Mouse (Mus musculus) CD4-positive, CD25-positive, alpha-beta regulatory T cell, adult 2 months (primary cell): ENCODE measurements at regions not wholly inside any gene's neighbourhood (a gene's known extent, or its start where the extent isn't known, plus 50 kb on each side); places are given as distances from the start of the nearest gene placed in this dataset.
"Not testable (repeated sequence)": the region's sequence is repeated elsewhere in the genome, so short reads cannot be mapped to it uniquely, and the experiment has no call there.

Experiments
- DNase-seq: peaks from one replicate; pipeline ENCODE4 v3.0.0-alpha.2; 2012; ENCODE audit warnings: low read depth, low spot score

DNA sequence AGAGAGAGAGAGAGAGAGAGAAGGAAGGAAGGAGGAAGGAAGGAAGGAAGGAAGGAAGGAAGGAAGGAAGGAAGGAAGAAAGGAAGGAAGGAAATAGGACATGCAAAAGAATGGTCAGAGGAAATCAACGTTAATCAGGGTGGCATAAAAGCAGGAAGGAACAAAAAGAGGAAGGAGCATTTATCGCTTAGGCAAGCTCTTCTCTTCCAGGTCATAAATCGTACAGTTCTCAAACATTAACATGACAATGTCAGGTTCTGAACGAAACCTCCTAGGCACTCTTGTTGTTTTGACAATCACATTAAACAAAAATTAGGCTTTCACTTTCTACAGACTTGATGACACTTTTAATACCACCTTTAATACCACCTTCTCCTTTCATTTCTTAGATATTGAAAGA is 594.0 kb downstream of the Efna5 start:
- DNase-seq, result no peak

DNA sequence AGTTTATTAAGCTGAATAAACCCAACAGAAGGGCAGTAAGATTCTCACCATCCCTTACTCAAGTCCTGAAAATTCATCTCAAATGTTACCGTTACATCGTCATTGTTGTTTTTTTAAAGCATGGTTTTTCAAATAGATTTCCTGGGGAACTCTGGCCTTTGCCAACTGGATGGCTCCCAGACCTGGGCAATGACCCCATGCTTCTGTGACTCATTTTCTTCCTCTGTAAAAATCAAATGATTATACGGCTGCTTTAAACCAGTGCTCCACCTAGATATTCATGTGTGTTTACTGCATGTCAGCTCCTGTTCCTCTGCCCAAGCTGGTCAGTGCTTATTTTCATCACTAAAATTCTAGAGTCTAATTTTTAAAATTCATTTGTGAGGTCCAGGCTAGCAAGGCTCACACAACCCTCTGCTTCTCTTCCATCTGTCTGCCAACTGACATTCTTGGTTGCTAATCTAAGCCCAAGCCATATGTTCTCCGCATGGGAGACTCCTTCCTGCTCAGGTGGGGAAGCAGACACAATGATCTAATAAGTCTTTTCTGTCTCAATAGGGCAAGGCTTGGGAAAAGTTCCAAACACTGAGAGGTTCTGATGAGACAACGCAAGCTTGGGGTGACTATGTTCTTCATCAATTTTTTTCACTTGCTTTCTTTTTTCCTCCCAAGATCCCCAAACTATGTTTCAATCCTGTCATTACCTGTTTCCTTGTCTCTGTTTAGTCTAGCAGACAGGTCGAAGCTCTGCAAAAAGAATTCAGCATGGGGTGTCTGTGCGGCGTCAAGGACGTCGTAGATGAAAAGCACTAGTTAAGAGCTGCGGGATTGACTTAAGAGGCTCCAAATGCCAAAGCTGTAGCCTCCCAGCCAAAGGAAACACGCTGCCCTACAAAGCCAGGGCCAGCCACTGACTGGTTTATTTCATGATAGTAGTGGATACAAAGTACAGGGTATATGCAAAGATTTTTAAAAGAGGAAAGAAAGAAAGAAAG is 594.7 kb downstream of the Efna5 start:
- no peak for DNase-seq

DNA sequence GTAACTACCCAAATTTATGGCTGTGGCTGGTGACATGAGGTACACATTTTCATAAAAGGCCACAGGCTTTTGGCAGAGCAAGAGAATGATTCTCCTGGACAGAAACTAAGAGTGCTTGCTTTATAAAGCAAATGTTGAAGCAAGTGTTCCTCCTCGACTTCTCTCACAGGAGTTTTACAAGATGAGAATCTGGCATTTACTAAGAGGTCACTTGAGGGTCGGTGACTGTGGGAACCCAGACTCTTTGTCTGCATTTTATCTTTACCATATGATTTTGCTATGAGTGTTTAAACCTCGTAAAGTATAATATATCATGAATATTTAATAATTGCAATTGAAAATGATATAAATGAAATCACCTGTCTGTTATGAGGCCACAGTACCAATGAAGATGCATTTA is 600.9 kb downstream of the Efna5 start:
- DNase-seq, result no peak

DNA sequence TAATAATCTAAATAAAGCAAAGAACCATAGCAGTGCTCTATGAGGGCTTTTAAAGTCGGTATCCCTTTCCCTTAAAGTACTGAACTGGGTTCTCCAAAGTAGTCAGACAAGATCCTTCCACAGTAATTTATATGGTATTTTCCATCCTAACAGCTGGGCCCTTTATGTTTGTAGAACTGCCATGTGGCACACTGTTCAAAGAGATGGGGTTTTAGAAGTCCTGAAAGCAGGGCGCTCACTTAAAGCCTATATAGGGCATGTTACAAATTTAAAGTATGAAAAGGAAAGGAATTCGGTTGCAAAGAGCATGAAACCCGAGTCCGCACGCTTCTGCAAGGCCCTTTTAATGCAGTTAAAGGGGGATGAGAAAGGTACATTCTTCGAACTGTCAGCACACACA is 609.7 kb downstream of the Efna5 start:
- no peak for DNase-seq

DNA sequence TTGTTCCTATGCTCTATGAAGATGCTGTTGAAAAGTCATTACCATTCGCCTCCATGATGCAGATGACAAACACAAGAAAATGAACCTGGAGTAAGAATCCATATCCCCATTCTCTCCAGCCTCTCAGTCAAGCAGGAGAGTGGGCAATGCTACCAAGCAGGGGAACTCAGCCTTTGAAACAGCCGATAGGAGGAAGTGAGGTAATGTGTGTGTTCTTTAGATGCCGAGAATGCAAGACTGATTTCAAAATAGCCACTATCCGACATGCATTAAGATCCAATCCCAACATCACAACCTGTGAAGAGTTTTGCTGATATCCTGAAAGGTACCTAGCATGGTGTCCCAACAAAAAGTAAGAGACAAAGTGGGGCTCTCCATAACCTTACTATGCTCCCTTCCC is 611.8 kb downstream of the Efna5 start:
- DNase-seq, result no peak

DNA sequence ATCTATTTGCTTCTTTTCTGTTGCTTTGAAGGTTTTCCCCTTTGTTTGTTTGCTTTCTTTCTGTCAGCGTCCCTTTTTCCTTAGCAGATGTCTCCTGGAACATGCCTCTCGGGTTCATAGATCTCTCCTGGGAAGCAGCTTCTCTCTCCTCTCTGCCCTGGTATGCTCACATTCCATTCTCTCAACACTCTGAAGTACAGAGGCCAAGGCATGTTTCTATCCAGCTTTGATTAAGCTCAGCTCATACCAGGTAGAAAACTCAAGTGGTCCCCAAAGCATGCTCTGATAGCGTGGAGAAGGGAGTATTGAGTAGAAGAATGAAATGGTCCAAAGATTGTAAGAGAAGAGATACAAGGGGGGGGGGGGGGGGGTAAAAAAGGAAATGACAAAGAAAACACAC is 627.7 kb downstream of the Efna5 start:
- no peak for DNase-seq

DNA sequence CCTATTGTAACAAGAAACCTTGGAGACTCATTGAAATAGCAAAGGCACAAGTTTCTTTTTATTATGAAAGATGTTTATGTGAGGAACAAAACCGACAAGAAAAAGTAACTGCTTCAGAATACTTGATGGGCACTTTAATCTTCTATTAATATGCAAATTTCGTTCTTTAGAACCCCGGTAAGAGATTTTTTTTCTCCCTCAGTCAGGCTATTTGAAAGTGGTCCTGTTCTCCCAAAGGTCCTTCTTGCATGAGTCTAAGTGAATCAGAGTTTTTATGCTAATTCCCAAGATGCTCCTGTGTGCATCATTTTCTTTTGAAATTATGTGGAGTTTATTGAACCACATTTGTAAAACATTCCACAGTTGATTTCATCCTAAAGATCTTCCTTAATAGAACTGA is 633.1 kb downstream of the Efna5 start:
- DNase-seq, result no peak

DNA sequence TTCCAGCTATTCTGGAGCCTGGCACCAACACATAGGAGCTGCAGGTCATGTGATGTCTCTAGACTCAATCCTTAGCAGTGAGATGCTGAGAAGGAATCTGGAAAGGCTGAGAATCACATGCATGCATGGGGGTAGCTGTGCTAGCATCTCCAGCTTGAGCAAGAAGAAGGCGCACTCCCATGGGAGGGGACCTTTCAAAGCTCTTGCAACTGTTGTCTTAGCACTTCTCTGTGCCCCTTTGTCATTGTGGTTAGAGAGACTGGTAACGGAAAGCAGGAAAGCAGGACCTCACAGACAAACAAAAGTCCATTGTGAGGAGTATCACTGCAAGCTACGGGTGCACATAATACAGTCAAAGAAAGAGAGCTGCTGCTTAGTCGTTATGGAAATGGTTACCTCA is 634.5 kb downstream of the Efna5 start:
- no peak for DNase-seq

DNA sequence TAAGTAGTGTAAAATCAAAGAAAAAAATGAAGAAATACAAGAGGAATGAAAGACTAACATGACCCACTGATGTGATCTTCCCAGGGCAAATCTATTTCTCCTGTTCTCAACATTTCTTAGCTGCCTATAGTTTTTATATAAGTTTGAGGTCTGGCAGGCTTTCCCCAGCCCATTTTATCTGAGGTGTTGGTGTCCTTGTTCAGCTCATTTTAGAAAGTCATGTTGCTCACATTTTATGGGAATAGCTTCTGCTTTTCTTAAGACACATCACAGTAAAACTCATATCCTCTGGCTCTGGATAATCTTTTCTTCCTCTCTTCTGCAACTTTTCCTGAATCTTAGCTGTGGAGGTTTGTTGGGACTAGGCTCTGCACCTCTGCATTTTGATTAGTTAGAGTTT is 650.2 kb downstream of the Efna5 start:
- no peak for DNase-seq

DNA sequence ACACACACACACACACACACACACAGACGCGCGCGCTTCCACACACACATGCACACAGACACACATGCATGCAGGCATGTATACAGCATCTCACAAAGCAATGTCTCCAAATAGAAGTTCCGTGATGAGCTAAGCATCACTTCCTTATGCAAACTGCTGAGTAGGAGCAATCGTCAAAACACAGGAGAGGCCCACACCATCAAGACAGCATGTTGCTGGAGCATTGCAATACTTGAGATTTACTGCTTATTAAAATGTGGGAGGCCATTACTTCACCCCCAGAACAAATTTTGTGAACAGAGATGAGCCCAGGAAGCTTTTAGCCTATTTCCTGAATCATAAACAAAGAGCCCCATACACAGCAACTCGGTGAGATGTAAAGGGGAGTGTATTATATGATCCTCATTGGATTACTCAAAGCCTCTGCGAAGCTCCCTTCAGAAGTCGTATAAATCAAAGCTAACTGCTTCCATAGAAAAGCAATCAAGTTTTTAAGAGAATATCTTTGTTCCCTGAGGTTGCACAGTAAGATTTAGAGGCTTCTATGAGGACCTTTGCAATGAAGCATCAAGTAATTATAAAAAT is 670.6 kb downstream of the Efna5 start:
- no peak for DNase-seq

DNA sequence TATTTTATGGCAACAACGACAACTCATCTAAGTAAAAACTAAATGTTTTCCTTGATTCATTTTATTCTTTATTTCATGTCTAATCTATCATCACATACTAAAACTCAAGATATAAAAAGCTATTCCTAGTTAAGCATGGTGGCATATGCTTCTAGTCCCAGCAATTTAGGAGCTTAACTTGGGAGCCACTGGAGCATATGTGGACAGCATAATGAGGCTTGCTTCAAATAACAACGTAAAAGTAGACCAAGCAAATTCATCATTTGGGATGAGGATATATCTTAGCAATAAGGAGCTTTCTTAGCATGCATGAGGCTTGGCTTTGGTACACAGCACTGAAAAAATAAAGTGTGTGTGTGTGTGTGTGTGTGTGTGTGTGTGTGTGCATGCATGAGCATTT is 678.5 kb downstream of the Efna5 start:
- DNase-seq, result no peak

DNA sequence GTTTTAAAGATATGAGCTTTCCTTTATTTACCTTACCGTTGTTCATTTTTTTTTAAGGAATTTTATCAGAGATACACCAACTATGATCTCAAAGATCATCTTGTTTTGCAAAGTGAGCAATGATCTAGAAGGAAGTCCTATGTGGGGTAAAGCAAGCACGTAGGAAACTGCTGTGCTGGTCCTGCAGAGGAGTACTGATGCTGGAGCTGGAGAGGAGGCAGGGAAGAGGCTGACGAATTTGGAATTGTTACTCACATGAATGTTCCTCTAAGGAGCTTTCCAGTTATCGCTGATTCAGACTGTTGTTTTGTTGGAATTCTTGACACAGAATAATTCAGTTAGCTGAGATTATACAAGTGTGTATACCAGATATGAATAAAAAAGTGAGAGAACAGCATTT is 680.6 kb downstream of the Efna5 start:
- DNase-seq, result no peak

DNA sequence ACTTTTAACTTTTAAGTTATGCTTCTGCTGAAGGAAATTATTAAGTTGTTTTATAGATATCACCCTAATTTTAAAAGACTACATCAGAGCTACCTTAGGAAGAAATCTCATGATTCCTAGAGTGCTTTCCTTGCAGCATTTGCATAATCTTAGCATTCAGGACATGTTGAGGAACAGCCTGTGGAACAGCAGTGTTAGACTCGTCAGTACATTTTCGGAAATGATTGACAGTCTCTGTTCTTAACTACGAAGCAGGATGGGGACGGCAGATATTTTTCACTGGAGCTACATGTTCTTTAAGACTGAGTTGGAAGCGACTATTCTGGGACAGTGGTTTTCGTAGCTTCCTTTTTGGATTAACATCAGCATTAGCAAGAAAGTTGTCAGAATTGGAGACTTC is 681.6 kb downstream of the Efna5 start:
- DNase-seq, result no peak

DNA sequence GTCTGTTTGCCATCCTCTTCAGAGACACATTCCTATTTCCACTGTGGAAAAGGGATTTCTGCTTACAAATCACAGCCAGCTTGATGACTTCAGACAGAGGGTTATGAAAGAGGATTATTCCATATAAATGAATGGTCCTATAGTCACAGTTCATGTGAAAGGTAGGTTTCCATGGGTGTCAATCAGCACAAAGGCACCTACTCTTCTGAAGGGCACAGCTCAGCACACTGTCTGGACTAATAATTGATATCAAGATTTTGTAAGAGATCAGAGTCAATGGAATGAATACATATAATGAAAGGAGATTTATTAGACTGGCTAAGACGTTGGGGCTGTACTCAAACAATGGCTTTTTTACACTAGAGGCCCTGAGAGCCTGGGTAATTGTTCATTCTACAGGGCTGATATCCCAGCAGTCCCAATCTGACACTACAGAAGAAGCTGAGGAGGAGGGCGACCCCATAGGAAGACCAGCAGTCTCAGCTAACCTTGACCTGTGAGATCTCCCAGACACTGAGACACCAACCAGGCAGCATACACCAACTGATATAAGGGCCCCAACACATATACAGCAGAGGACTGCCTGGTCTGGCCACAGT is 702.4 kb downstream of the Efna5 start:
- no peak for DNase-seq

DNA sequence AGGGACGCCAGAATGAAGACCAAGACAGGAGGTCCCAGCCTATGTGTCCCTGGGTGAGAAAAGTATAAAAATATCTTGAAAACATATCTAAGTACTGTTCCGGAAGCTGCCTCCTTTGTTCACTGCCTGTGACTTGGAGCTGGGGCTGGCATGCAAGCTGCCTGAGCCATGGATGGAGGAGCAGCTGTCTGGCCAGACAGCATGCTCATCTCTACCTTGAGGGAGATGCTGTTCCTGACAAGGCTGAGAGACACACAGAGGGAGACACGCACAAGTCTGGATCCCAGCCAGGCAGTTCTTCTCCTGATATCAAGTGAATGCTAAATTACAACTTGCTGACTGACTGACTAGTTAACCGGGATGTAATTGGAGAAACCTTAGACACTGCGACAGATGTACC is 704.8 kb downstream of the Efna5 start:
- no peak for DNase-seq

DNA sequence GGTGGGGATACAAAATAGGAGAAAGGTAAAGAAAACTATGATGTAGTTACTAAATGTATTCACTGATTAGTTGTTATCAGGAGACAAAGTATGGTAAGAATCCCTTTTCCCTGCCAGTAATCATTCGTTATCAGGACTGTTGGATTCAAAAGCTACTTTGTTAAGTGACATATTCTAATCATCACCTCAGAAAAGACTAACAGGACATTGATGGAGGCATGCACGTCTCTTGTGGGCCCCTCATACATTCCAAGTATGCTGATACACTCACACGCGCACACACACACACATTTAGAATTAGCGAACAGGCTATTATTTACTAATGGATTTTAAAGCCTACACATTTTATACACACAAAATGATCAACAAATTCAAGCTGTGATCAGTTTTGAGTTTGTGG is 708.8 kb downstream of the Efna5 start:
- DNase-seq, result no peak

DNA sequence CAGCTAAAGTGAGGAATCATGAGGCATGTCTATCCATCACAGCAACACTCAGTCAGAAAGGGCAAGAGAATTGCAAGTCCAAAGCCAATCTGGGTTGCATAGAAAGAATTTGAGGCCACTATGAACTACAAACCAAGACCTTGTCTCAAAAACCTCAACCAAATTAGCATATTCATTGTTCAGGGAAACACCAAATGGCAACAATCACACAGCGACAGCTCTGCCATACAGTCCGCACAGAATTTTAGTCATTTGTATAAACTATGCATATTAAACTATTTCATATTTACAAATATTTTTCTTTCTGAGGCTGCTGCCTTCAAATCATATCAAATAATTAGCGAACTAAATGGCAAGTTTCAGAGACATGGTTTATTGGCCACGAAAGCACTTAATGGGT is 709.6 kb downstream of the Efna5 start:
- no peak for DNase-seq

DNA sequence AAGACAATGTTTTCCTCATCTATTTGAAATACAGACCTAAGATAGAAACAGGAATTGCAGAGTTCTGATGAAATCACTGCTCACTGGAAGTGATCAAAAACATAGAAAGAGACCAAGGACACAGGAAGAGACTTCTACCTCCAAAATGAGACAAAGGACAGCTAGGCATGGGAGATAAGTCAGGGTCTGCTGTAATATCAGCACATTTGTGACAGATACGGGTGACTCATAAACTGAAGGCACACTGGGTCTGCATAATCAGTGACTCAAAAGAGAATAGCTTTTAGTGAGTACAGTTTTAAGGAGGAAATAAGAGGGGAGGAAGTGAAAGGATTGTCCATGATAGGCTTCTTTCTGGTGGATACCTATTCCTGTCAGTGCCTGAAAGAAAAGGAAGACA is 719.7 kb downstream of the Efna5 start:
- no peak for DNase-seq

DNA sequence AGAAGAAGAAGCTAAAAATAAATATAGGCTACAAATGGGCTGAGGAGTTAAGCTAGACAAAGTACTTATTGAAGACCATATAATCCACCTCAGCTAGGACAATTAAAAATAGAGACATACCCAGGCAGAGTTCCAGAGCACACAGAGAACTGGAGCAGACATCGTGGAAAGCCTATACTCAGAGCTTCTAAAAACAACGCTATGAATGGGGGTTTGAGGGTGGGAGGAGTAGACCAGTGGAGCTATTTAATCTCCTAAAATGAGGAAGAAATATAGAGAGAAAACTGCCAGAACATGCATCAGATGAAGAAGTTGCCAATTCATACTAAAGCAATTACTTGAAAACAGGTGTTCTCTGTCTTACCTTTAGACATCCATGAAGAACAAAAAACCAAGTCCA is 720.8 kb downstream of the Efna5 start:
- DNase-seq, result no peak

DNA sequence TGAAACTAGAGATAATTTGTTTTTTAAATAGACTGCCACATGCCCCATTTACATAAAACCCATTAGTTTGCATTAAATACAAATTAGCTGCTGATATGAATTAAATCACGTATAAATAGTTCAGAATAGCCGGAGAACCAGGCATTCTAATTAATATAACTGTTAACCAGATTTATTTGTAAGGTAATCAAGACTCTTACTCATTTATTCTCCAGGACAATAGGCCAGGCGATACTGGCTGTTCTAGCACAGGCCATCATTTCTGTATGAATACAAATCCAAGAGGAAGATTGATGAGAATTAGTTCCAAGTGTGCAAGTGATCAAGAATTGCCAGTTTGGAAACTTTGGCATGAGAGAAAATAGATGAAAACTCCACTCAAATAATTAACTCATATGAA is 746.1 kb downstream of the Efna5 start:
- no peak for DNase-seq

DNA sequence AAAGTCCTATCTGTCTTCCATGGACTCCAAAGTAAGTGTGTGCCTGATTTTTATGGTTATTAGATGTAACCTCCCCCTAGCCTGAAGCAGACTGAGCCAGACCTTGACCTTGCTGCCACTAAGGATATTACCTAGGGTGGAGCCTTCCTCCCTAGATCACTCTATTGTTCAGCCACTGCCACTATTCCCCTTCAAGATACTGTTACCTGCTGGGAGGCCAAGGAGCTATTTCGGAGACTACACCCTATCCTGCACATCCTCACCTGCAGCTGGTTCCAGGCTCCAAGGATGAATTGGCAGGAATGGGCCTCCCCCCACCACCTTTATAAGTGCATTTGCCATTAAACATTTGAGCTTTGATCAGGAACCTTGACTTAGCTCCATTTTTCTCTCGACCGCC is 769.4 kb downstream of the Efna5 start:
- not testable (repeated sequence) for DNase-seq

DNA sequence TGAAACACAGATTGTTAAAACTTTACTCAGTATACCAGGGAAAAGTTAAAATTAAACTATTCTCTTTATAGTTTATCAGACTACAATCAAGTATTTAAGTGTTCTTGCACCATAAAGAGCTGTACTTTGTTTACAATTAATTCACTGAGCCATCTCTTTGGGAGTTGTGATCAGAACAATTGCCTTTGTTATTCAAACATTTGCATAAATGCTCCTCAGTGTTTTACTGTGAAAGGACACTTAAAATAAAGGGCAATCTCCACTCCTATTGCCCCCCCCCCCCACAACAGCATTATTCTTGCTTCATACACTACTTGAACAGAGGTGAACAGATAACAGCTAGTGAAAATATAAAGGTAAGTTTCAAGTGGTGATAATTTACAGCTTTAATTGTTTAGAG is 772.1 kb downstream of the Efna5 start:
- DNase-seq, result no peak

DNA sequence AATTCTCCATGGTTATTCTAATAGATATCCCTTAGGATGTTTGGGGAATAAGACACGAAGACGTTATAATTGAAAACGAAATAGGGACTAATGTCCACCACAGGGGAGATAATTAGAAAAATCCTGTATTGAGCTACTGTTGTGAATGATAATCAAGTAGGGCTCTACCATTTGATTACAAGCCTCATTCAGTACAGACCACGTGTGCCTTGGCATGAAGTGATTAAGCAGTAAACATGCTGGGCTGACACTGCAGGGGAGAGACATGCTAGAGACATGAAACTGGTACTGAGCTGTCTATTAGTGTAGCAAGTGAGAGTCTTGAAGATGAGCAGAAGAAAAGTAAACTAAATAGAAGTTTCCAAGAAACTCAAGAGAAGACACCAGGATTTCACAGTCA is 797.8 kb downstream of the Efna5 start:
- no peak for DNase-seq
